Mouse (Mus musculus): ENCODE results near the gene Nrd1.

- TF ChIP-seq CTCF (IDR thresholded peaks at IDR 0.05; ENCODE audit: borderline replicate concordance, insufficient read depth, low read depth, low read length) (no peak), POLR2A (IDR thresholded peaks at IDR 0.05; ENCODE audit: borderline replicate concordance, insufficient read depth, low read length) (no peak)
Measured at GRCm38 (mm10) chr4:109043294-109043693, 42.8 kb downstream of the Nrd1 start.
